Mouse (Mus musculus) ZHBTc4 (cell line): ENCODE results near the gene Taar7f.
"Not testable (repeated sequence)": the region's sequence is repeated elsewhere in the genome, so short reads cannot be mapped to it uniquely, and the experiment has no call there.

ENCODE experiments used
- DNase-seq: peaks from one replicate; pipeline ENCODE4 v3.0.0-alpha.2; 2011; ENCODE audit warnings: low read depth, low spot score

Taar7f gene

GRCm38 (mm10) chr10:24049210-24049609 is at the start of gene Taar7f:
TSS of gene Taar7f (plus strand) at chr10:24049510.
- no peak for DNase-seq

- no peak for DNase-seq
These were observed 49.7 kb upstream of the Taar7f start, which contains the start of gene Taar7b for GRCm38 (mm10) chr10:23999639-24000038. TSS of gene Taar7b (plus strand) at chr10:23999939.

GRCm38 (mm10) chr10:24006442-24006841 is 42.9 kb upstream of the Taar7f start:
- DNase-seq: no peak

- DNase-seq: peak; percentile 21
These were observed 42.3 kb upstream of the Taar7f start for GRCm38 (mm10) chr10:24007034-24007433.

GRCm38 (mm10) chr10:24008143-24008542 is 41.2 kb upstream of the Taar7f start:
- DNase-seq: no peak

GRCm38 (mm10) chr10:24026922-24027321 is 22.4 kb upstream of the Taar7f start, which contains the start of gene Taar7d:
TSS of gene Taar7d (plus strand) at chr10:24027222.
- no peak for DNase-seq

- no peak for DNase-seq
These were observed 18.0 kb upstream of the Taar7f start for GRCm38 (mm10) chr10:24031347-24031746.

GRCm38 (mm10) chr10:24037314-24037713 is 12.0 kb upstream of the Taar7f start, which contains the start of gene Taar7e:
TSS of gene Taar7e (plus strand) at chr10:24037614.
- no peak for DNase-seq

GRCm38 (mm10) chr10:24040120-24040869 is 9.0 kb upstream of the Taar7f start:
- DNase-seq: peak; percentile 24

GRCm38 (mm10) chr10:24052039-24052438 is 2.7 kb downstream of the Taar7f start:
- DNase-seq: no peak

GRCm38 (mm10) chr10:24058986-24059385 is 9.7 kb downstream of the Taar7f start:
- DNase-seq: no peak

GRCm38 (mm10) chr10:24074751-24075150 is 25.4 kb downstream of the Taar7f start:
- DNase-seq: not testable (repeated sequence)

GRCm38 (mm10) chr10:24076200-24076599 is 26.9 kb downstream of the Taar7f start, which contains the start of gene Taar8a:
TSS of gene Taar8a (plus strand) at chr10:24076500.
- not testable (repeated sequence) for DNase-seq

GRCm38 (mm10) chr10:24080166-24080565 is 30.9 kb downstream of the Taar7f start:
- peak; percentile 56 for DNase-seq

- peak; percentile 39 for DNase-seq
These were observed 36.6 kb downstream of the Taar7f start for GRCm38 (mm10) chr10:24085936-24086335.

GRCm38 (mm10) chr10:24086555-24086954 is 37.2 kb downstream of the Taar7f start:
- no peak for DNase-seq

- DNase-seq: no peak
These were observed 37.9 kb downstream of the Taar7f start for GRCm38 (mm10) chr10:24087168-24087567.

- DNase-seq: no peak
These were observed 42.9 kb downstream of the Taar7f start, which contains the start of gene Taar8b for GRCm38 (mm10) chr10:24092194-24092593. TSS of gene Taar8b (minus strand) at chr10:24092294.

GRCm38 (mm10) chr10:24097010-24097409 is 47.7 kb downstream of the Taar7f start:
- DNase-seq: not testable (repeated sequence)
